In genomic region chr11:32057389-32057788, GRCm38 (mm10) we compare ENCODE assay signal across 14 mouse cellular contexts. TPM values are rescaled to one million over a fixed set of nuclear protein-coding genes. Genes with fewer than 3 reads are reported as not detected.
A peak's percentile ranks its signal among the peaks of the same experiment; 100 is the strongest.
DNase-seq lines count a peak whose midpoint lies in the region; ATAC-seq and TF ChIP-seq lines count a peak whose summit lies in the region.
"Had no signal": no experiment of that assay in that cellular context is flagged by ENCODE, and none has a peak within 500 bp of the region (broad histone marks: within the 10 kb centered on the region; RNA-seq: fewer than 3 reads in every experiment).

No protein-coding gene starts in this region.

- H3K4me2 ChIP-seq in hindbrain, embryonic 12.5 days (replicated peaks) = peak overlapping the region; percentile 15; the same call in 1 of the 2 replicates
- H3K4me2 ChIP-seq in midbrain, embryonic 12.5 days (replicated peaks) = no peak overlapping the region
- H3K4me2 ChIP-seq in neural tube, embryonic 15.5 days = no peak overlapping the region
- H3K4me2 ChIP-seq: liver, embryonic 15.5 days had no signal

- peak overlapping the region; percentile 62; the same call in 1 of the 2 replicates for H3K27ac ChIP-seq in layer of hippocampus, adult 2 months
- H3K27ac ChIP-seq in hindbrain, embryonic 12.5 days = no peak overlapping the region
- peak overlapping the region; percentile 54; the same call in 1 of the 2 replicates for H3K27ac ChIP-seq in midbrain, embryonic 12.5 days (replicated peaks)
- H3K27ac ChIP-seq in neural tube, embryonic 15.5 days (replicated peaks) = no peak overlapping the region; the same call in 1 of the 2 replicates
- H3K27ac ChIP-seq: liver, embryonic 15.5 days had no signal

- peaks cover 41% of the 10 kb centered on the region for H3K36me3 ChIP-seq in hindbrain, embryonic 12.5 days
- peaks cover 32% of the 10 kb centered on the region for H3K36me3 ChIP-seq in midbrain, embryonic 12.5 days
- peaks cover 32% of the 10 kb centered on the region for H3K36me3 ChIP-seq in neural tube, embryonic 15.5 days
- H3K36me3 ChIP-seq: liver, embryonic 15.5 days had no signal

- peak overlapping the region; percentile 27; the same call in 1 of the 2 replicates for H3K9ac ChIP-seq in hindbrain, embryonic 12.5 days
- H3K9ac ChIP-seq in midbrain, embryonic 12.5 days (replicated peaks) = 0 out of 2 replicates have a peak overlapping the region, but pooled peaks have one; percentile 17
- H3K9ac ChIP-seq in neural tube, embryonic 15.5 days (replicated peaks) = no peak overlapping the region
- H3K9ac ChIP-seq: liver, embryonic 15.5 days had no signal

- H3K4me1 ChIP-seq in hindbrain, embryonic 12.5 days = peaks cover 13% of the 10 kb centered on the region
- H3K4me1 ChIP-seq in midbrain, embryonic 12.5 days = peaks cover 25% of the 10 kb centered on the region
- H3K4me1 ChIP-seq in neural tube, embryonic 15.5 days = peaks cover 27% of the 10 kb centered on the region
- H3K4me1 ChIP-seq: liver, embryonic 15.5 days had no signal

- peaks cover 4% of the 10 kb centered on the region; the same call in 1 of the 2 replicates for H3K27me3 ChIP-seq in hindbrain, embryonic 12.5 days
- 0 out of 2 replicates have a peak, but pooled peaks cover 5% of the 10 kb centered on the region for H3K27me3 ChIP-seq in midbrain, embryonic 12.5 days
- H3K27me3 ChIP-seq in neural tube, embryonic 15.5 days (replicated peaks) = no peaks in the 10 kb centered on the region
- H3K27me3 ChIP-seq: liver, embryonic 15.5 days had no signal

- intact Hi-C loops in heart, postnatal 36 days (cut with DNase I) = no loop called here

- no peak for DNase-seq in layer of hippocampus, adult 2 months (ENCODE audit: low spot score in 2 of 2)
- no peak for DNase-seq in layer of hippocampus, adult 11-12 months (ENCODE audit: low spot score)
- no peak for DNase-seq in spleen, adult 12 weeks (ENCODE audit: low spot score)
- DNase-seq in heart, postnatal 36 days = no peak
- no peak for DNase-seq in cerebellum, adult 18-20 months
- DNase-seq: adrenal gland, postnatal 25 days; cerebellum, adult 9-11 months; kidney, postnatal 25 days; lung, postnatal 10 days; thymus, adult 18-20 months had no signal

- TF ChIP-seq CTCF in layer of hippocampus, adult 2 months (conservative IDR thresholded peaks at IDR 0.05) = no peak

- WGBS in hindbrain, embryonic 12.5 days = 57% methylated on average over 11 of the region's 11 CpGs
- 67% methylated on average over 11 of the region's 11 CpGs for WGBS in midbrain, embryonic 12.5 days
- WGBS in neural tube, embryonic 15.5 days = 54% methylated on average over 11 of the region's 11 CpGs

- H3K4me3 ChIP-seq in layer of hippocampus, adult 2 months = no peak overlapping the region
- no peak overlapping the region for H3K4me3 ChIP-seq in hindbrain, embryonic 12.5 days
- no peak overlapping the region for H3K4me3 ChIP-seq in midbrain, embryonic 12.5 days
- no peak overlapping the region for H3K4me3 ChIP-seq in neural tube, embryonic 15.5 days (replicated peaks)
- H3K4me3 ChIP-seq: liver, embryonic 15.5 days had no signal

- no peaks in the 10 kb centered on the region for H3K9me3 ChIP-seq in hindbrain, embryonic 12.5 days (replicated peaks)
- H3K9me3 ChIP-seq in midbrain, embryonic 12.5 days = no peaks in the 10 kb centered on the region
- H3K9me3 ChIP-seq in neural tube, embryonic 15.5 days (replicated peaks) = no peaks in the 10 kb centered on the region
- H3K9me3 ChIP-seq: liver, embryonic 15.5 days had no signal

- ATAC-seq in hindbrain, embryonic 12.5 days (ENCODE audit: low FRiP score) = peak; percentile 70
- ATAC-seq in midbrain, embryonic 12.5 days (ENCODE audit: low FRiP score, low read depth) = peak; percentile 76
- ATAC-seq in neural tube, embryonic 15.5 days (ENCODE audit: low FRiP score) = peak; percentile 14; the same call in 1 of the 2 replicates

RNA-seq across cellular contexts. Expression of gene Nsg2, which starts 57.1 kb away (rescaled TPM):
- total RNA-seq in layer of hippocampus, adult 2 months (2021) = 100 to 1,000 TPM; 662 to 700 TPM
- polyA plus RNA-seq in hindbrain, embryonic 12.5 days (2016; fragmentation: Nextera tagmentation; extraction: Ambion mirVana) = 190 and 217 TPM in 2 replicates
- 193 and 198 TPM in 2 replicates for polyA plus RNA-seq in midbrain, embryonic 12.5 days (2016; fragmentation: Nextera tagmentation; extraction: Ambion mirVana)
- 394 and 482 TPM in 2 replicates for polyA plus RNA-seq in neural tube, embryonic 15.5 days (2015; fragmentation: Nextera tagmentation; extraction: Ambion mirVana)
- 1 to 10 TPM in 1 of 2 experiments, under 1 TPM in 1; 0.68 to 1.1 TPM for total RNA-seq in heart, postnatal 36 days (2021)

Comparison
In these comparisons a context has a peak if more than half of its experiments do, and no peak if none do; other contexts are left out.
1. H3K27ac ChIP-seq: peak in layer of hippocampus, adult 2 months (single experiment) and midbrain, embryonic 12.5 days (single experiment); none in hindbrain, embryonic 12.5 days (single experiment) and neural tube, embryonic 15.5 days (single experiment).
2. ATAC-seq: peak in every context shown above with its lines; median percentile 76 in midbrain, embryonic 12.5 days; 70 in hindbrain, embryonic 12.5 days; 14 in neural tube, embryonic 15.5 days.